Mouse (Mus musculus): ENCODE data around the gene Myh10.

GRCm38 (mm10) chr11:68857329-68857728, 166.0 kb downstream of the Myh10 start:
- TF ChIP-seq CTCF (conservative IDR thresholded peaks at IDR 0.05; ENCODE audit: low read length) = no peak
- no peak for TF ChIP-seq NANOG (IDR thresholded peaks at IDR 0.05; ENCODE audit: borderline replicate concordance, low read length)

All from E14TG2a.4 (cell line).